Mouse (Mus musculus) forebrain, embryonic 13.5 days (tissue): ENCODE measurements around the gene Eif2b1. TPM values are rescaled to one million over a fixed set of nuclear protein-coding genes. Genes with fewer than 3 reads are reported as not detected.
"Not testable (repeated sequence)": the region's sequence is repeated elsewhere in the genome, so short reads cannot be mapped to it uniquely, and the experiment has no call there.

ENCODE experiments used
- ATAC-seq: fragments of 200-750 bp; cut with Nextera tagmentation; 2 replicates; pipeline ENCODE4 v1.8.0; 2017
- H3K27ac ChIP-seq: fragments of 300-500 bp; sonication (generic); 2 replicates; pipeline ENCODE4 v1.5.1; 2015; ENCODE audit warnings: inconsistent platforms, mild to moderate bottlenecking, moderate library complexity
- H3K27me3 ChIP-seq: fragments of 300-500 bp; sonication (generic); 2 replicates; pipeline ENCODE4 v1.6.1; 2015; ENCODE audit warnings: mild to moderate bottlenecking, inconsistent platforms
- H3K36me3 ChIP-seq: fragments of 300-500 bp; sonication (generic); 2 replicates; pipeline ENCODE4 v1.6.1; 2015; ENCODE audit warnings: mild to moderate bottlenecking, inconsistent platforms; ENCODE audit not compliant: poor library complexity, severe bottlenecking
- H3K4me1 ChIP-seq: fragments of 300-500 bp; sonication (generic); 2 replicates; pipeline ENCODE4 v1.6.1; 2015; ENCODE audit warnings: inconsistent platforms
- H3K4me2 ChIP-seq: fragments of 300-500 bp; sonication (generic); 2 replicates; pipeline ENCODE4 v1.6.1; 2015; ENCODE audit warnings: inconsistent platforms, mild to moderate bottlenecking, moderate library complexity
- H3K4me3 ChIP-seq: fragments of 300-500 bp; sonication (generic); 2 replicates; pipeline ENCODE4 v1.5.1; 2015; ENCODE audit warnings: mild to moderate bottlenecking, inconsistent platforms
- H3K9ac ChIP-seq: fragments of 300-500 bp; sonication (generic); 2 replicates; pipeline ENCODE4 v1.6.1; 2015; ENCODE audit warnings: mild to moderate bottlenecking, inconsistent platforms
- H3K9me3 ChIP-seq: fragments of 300-500 bp; sonication (generic); replicated peaks from 2 replicates; pipeline ENCODE4 v1.6.1; 2016; ENCODE audit warnings: inconsistent platforms
- WGBS: fragments of 180-500 bp; shearing (Covaris S2); methylation state at CpG from one replicate; pipeline ENCODE4 v1.1.7; 2015; 5-methylcytosine and 5-hydroxymethylcytosine counted together
- polyA plus RNA-seq: library from polyadenylated mRNA; unstranded; fragments of >200 nt; fragmentation: Nextera tagmentation; extraction: Ambion mirVana; gene quantifications from 2 replicates; pipeline ENCODE4 v1.2.1, GENCODE M21; 2015

The Eif2b1 gene
- polyA plus RNA-seq, 1 experiment from 2014 or later: 74.4 TPM

DNA sequence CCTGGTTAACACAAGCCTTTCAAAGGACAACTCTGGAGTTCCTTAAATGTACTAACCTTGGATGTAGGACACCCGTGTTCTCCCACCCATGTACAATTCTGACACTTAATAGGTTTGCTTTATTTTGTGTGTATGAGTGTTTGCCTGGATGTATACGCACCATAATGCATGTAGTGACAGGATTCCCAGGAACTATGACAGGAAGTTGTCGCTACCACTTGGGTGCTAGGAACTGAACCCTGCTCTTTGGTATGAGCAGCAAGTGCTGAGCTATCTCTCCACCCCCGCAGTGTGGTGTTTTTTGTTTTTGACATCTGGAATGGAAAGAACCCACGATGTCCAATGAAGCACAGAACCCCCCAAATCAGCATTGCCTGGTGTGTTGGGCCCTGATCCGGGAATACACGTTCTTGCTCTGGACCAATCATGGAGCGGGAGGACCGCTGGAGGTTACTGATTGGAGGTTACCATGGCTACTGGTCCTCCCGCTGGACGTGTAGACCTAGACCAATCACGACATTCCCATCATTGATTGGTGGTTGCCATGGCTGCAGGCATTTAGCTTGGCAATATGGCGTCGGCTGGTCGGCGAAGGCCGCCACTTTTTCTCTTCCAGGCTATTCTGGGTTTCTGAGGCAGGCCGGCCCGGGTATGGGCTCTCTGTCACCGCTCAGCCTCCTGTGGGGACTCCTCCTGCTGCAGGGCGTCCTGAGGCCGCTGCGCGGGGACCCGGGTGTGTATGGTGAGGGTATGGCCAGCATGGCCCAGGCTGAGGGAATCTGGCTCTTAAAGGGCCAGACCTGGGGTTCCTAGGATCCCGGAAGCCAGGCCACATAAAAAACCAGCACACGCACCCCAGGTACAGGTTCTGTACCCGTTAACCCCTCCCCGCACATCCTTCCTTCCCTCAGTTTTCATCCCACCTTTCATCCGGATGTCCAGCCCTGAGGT lies 19.6 kb upstream of the Eif2b1 start:
- H3K27me3 ChIP-seq: no peaks in the 10 kb centered on the region
- WGBS: 6% methylated on average over 30 of the region's 30 CpGs
- H3K9me3 ChIP-seq: no peaks in the 10 kb centered on the region
- H3K9ac ChIP-seq: peak overlapping the region; percentile 81
- no peak overlapping the region; the same call in 1 of the 2 replicates for H3K27ac ChIP-seq
- peaks cover 15% of the 10 kb centered on the region for H3K4me1 ChIP-seq
- peak; percentile 100 for ATAC-seq
- peak overlapping the region; percentile 96 for H3K4me2 ChIP-seq
- H3K4me3 ChIP-seq: peak overlapping the region; percentile 88
- H3K36me3 ChIP-seq: peaks cover 49% of the 10 kb centered on the region

DNA sequence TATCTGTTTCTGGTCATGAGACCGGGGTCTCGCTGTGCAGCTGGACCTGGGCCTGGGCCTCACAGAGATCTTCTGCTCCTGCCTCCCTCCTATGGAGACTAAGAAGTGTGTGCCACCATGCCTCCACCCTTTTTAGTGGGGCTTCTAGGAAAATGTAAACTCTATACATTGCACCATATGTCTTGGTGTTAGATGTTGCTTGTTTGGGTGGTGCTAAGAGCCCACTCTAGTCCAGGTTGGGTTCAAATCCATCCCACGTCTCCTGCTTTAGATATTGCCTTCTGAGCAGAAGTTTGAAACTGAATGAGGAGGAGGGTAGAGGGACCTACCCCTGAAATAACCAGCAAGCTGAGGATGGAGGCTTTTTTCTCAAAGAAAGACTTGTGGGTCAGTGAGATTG lies 13.8 kb upstream of the Eif2b1 start:
- H3K36me3 ChIP-seq: peaks cover 78% of the 10 kb centered on the region
- H3K4me3 ChIP-seq: no peak overlapping the region
- no peak overlapping the region for H3K9ac ChIP-seq
- WGBS: 96% methylated on average over 3 of the region's 3 CpGs
- H3K27ac ChIP-seq: no peak overlapping the region
- ATAC-seq: no peak
- H3K27me3 ChIP-seq: no peaks in the 10 kb centered on the region
- H3K9me3 ChIP-seq: no peaks in the 10 kb centered on the region
- H3K4me1 ChIP-seq: no peaks in the 10 kb centered on the region
- H3K4me2 ChIP-seq: no peak overlapping the region

DNA sequence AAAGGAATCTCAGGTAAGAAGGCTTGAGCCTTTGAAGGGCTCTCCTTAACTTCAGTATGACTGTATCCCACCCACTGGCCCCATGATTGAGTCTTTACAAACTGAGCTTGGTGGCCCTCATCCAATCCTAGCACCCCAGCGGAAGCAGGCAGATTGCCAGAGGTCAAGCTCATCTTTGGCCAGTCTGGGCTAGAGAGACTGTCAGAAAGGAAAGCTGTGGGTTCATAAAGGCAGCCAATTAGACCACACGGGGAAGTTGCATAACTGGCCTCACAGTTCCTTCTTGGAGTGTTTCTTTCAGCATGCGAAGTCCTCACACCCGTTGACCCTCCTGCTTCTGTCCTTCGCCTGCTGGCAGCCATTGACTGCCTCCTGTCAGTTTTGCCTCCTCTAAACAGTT lies 3.6 kb upstream of the Eif2b1 start:
- no peaks in the 10 kb centered on the region for H3K27me3 ChIP-seq
- 88% methylated on average over 5 of the region's 5 CpGs for WGBS
- no peak overlapping the region for H3K9ac ChIP-seq
- H3K4me3 ChIP-seq: no peak overlapping the region
- no peaks in the 10 kb centered on the region for H3K9me3 ChIP-seq
- H3K27ac ChIP-seq: no peak overlapping the region
- H3K4me1 ChIP-seq: peaks cover 29% of the 10 kb centered on the region
- peaks cover 46% of the 10 kb centered on the region for H3K36me3 ChIP-seq
- H3K4me2 ChIP-seq: no peak overlapping the region
- no peak for ATAC-seq

DNA sequence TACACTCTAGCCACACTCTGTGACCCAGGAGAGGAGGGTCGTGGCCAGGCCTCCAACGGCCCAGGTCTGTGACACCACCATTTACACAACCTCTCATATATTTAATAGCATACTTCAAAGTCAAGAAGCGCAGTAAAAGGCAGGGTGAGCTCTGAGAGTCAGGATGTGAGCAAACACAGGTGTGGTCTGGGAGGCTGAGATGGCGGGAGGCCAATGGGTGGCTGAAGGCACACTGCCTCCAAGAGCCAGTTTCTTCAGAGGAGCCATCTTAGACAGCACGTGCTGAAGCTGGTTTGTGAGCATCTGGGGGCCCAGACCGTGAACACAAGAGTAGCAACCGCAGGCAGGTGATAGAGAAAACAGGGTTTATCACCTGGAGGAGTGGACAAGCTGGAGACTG lies 3.5 kb downstream of the Eif2b1 start:
- Histone ChIP-seq H3K36me3 (peaks cover 69% of the 10 kb centered on the region), H3K9ac (no peak overlapping the region), H3K4me1 (peaks cover 22% of the 10 kb centered on the region), H3K27me3 (no peaks in the 10 kb centered on the region), H3K4me3 (no peak overlapping the region), H3K27ac (no peak overlapping the region), H3K4me2 (no peak overlapping the region), H3K9me3 (no peaks in the 10 kb centered on the region)
- WGBS: 95% methylated on average over 7 of the region's 7 CpGs
- ATAC-seq: no peak

DNA sequence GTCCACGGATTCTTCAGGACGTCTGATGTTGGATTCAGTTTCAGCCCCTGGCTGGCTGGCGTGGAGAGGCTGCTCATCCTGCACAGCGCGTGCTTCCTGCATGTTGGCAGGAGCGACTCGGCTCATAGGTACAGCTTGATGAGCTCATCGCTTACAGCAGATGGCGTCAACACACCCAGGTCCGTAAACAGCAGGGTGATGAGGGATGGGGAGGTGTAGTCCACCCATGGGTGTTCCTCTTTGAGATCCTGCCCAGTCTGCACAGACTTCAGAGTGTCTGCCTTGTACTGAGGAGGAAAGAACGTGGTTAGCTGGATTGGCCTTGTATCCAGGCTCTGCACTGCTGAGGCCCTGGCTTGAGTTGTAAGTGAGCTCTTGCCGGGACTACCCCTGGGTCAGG lies 7.9 kb downstream of the Eif2b1 start:
- no peaks in the 10 kb centered on the region for H3K4me1 ChIP-seq
- H3K9ac ChIP-seq: no peak overlapping the region
- ATAC-seq: no peak
- WGBS: 89% methylated on average over 12 of the region's 12 CpGs
- no peak overlapping the region for H3K4me3 ChIP-seq
- H3K27me3 ChIP-seq: no peaks in the 10 kb centered on the region
- H3K27ac ChIP-seq: no peak overlapping the region
- no peak overlapping the region for H3K4me2 ChIP-seq
- H3K9me3 ChIP-seq: no peaks in the 10 kb centered on the region
- H3K36me3 ChIP-seq: peaks cover 99% of the 10 kb centered on the region

DNA sequence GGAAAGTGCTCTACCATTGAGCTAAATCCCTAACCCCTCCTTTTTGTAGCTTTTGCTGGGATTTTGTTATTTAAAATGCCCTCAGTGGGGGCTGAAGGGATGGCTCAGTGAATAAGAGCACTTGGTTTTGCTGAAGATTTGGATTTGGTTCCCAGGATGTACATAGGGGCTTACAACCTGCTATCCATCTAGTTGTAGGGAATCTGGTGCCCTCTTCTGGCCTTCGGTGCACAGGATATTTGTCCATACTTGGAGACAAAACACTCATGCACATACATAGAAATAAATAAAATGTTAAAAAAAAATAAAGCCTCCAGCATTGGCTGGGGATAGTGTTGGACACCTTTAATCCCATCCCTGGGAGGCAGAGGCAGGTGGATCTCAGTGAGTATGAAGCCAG lies 23.8 kb downstream of the Eif2b1 start:
- H3K4me2 ChIP-seq: no peak overlapping the region
- ATAC-seq: no peak
- H3K9me3 ChIP-seq: no peaks in the 10 kb centered on the region
- 90% methylated on average over 1 of the region's 1 CpGs for WGBS
- no peak overlapping the region for H3K9ac ChIP-seq
- peaks cover 57% of the 10 kb centered on the region for H3K36me3 ChIP-seq
- H3K4me1 ChIP-seq: peaks cover 16% of the 10 kb centered on the region
- H3K27ac ChIP-seq: no peak overlapping the region
- H3K4me3 ChIP-seq: no peak overlapping the region
- H3K27me3 ChIP-seq: no peaks in the 10 kb centered on the region

DNA sequence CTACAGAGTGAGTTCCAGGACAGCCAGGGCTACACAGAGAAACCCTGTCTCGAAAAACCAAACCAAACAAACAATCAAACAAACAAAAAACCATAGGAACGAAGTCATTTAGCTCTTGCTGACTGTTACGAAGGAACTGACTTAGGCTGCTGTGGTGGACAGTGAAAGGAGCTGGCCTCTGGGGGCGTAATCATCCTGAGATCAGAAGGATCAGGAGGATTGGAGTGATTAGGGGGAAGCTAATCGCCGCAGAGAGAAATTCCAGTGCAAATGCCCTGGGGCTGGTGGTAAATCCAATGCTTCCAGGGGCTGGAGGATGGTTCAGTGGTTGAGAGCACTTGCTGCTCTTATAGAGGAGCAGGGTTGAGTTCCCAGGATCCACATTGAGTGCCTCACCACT lies 25.3 kb downstream of the Eif2b1 start:
- 71% methylated on average over 6 of the region's 6 CpGs for WGBS
- no peak overlapping the region for H3K27ac ChIP-seq
- H3K9ac ChIP-seq: peak overlapping the region; percentile 78; the same call in 1 of the 2 replicates

DNA sequence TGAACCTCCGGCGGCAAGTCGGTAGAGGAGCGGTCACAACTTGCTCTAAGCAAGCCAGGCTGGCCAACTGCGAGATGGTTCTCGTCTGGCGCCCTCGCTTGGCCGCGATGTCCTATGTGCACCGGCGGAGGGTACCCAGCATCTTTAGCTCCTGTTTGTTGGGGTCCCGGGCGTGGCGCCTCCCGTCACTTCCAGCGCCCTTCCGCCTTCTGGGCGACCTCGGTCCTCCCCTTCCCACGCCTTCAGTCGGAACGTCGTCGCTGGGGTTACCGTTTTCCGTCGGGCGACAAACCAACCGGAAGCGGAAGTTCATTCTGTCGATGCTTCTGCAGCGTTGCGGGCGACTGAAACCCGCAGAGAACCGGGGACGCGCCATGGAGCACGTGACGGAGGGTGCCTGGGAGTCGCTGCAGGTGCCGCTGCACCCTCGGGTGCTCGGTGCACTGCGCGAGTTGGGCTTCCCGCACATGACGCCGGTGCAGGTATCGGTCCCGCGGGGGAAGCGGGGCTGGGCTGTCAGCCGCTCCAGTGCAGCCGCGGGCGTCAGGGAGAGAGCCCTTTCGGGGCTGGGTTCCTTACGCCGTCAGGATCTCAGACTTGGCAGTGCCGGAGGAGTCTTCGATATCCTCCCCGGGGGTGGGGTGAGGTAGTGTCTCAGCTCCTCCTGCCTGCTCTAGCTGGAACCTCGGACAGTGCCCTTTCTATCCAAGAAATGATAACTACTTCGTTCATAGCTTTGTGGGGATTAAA lies 26.2 kb downstream of the Eif2b1 start, which contains the start of gene Ddx55:
TSS of gene Ddx55 (plus strand) at position 307 of the 750 bp plus-strand sequence.
- peaks cover 16% of the 10 kb centered on the region for H3K4me1 ChIP-seq
- under 1% methylated on average over 65 of the region's 66 CpGs for WGBS
- peaks cover 45% of the 10 kb centered on the region for H3K36me3 ChIP-seq
- H3K27me3 ChIP-seq: no peaks in the 10 kb centered on the region
- H3K9me3 ChIP-seq: no peaks in the 10 kb centered on the region
- peak within 1 kb of the TSS; percentile 78 for H3K9ac ChIP-seq
- peak within 1 kb of the TSS; percentile 87 for H3K27ac ChIP-seq
- ATAC-seq: peak; percentile 88
- H3K4me3 ChIP-seq: peak within 1 kb of the TSS; percentile 90
- peak within 1 kb of the TSS; percentile 76 for H3K4me2 ChIP-seq

More for the DNA sequence above, 25.3 kb downstream of the Eif2b1 start:
- H3K4me3 ChIP-seq: peak overlapping the region; percentile 90
- H3K9me3 ChIP-seq: no peaks in the 10 kb centered on the region
- no peak for ATAC-seq
- H3K27me3 ChIP-seq: no peaks in the 10 kb centered on the region
- peaks cover 16% of the 10 kb centered on the region for H3K4me1 ChIP-seq
- H3K36me3 ChIP-seq: peaks cover 45% of the 10 kb centered on the region
- H3K4me2 ChIP-seq: peak overlapping the region; percentile 76

DNA sequence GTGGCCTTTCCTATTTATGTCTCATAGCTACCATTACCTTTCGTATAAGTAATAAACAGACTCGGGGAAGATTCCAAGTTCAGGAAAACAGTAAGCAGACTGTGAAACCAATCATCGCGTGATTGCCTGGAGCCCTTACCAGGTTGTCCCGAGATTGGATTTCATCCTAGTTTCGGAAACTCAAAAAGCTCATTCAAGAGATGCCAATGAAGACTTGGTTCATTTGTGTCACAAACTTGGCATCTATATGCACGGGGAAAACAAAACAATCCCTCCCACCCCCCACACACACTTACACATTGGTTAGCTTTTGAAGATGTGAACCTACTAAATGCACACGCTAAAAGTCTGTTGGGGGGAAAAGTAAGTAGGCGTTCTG lies 26.8 kb downstream of the Eif2b1 start:
- peak overlapping the region; percentile 87; the same call in 1 of the 2 replicates for H3K27ac ChIP-seq
- no peaks in the 10 kb centered on the region for H3K9me3 ChIP-seq
- H3K4me3 ChIP-seq: peak overlapping the region; percentile 90
- no peaks in the 10 kb centered on the region for H3K27me3 ChIP-seq
- H3K36me3 ChIP-seq: peaks cover 45% of the 10 kb centered on the region
- H3K4me2 ChIP-seq: peak overlapping the region; percentile 76
- H3K9ac ChIP-seq: peak overlapping the region; percentile 78
- 9% methylated on average over 9 of the region's 9 CpGs for WGBS
- H3K4me1 ChIP-seq: peaks cover 16% of the 10 kb centered on the region
- no peak for ATAC-seq

DNA sequence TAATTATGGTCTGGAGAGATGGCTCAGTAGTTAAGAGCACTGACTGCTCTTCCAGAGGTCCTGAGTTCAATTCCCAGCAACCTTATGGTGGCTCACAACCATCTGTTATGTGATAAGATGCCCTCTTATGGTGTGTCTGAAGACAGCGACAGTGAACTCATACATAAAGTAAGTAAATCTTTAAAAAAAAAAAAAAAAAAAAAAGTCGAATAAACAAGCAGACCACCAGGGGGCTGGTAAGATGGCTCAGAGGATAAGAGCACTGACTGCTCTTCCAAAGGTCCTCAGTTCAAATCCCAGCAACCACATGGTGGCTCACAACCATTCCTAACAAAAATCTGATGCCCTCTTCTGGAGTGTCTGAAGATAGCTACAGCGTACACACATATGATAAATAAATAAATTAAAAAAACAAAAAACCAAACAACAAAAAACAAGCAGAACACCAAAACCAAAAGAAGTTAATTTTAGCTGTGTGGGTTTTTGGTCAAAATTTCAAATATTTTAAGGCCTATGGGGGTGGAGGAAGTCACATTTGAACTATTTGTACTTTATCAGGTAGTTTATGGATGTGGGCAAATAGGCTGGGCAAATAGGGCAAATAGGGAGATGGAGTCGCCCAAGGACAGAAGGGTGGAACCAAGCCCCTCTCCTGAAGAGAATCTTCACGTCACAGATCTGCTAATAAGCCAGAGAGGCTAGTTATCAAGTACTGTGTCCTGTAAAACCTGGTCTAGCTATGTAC lies 27.4 kb downstream of the Eif2b1 start:
- not testable (repeated sequence) for H3K27ac ChIP-seq, ATAC-seq, H3K27me3 ChIP-seq, H3K9me3 ChIP-seq
- 32% methylated on average over 5 of the region's 5 CpGs for WGBS
- peaks cover 45% of the 10 kb centered on the region for H3K36me3 ChIP-seq
- H3K4me1 ChIP-seq: peaks cover 16% of the 10 kb centered on the region
- H3K4me2 ChIP-seq: peak overlapping the region; percentile 76
- H3K9ac ChIP-seq: 0 out of 2 replicates have a peak overlapping the region, but pooled peaks have one; percentile 78
- H3K4me3 ChIP-seq: peak overlapping the region; percentile 90

DNA sequence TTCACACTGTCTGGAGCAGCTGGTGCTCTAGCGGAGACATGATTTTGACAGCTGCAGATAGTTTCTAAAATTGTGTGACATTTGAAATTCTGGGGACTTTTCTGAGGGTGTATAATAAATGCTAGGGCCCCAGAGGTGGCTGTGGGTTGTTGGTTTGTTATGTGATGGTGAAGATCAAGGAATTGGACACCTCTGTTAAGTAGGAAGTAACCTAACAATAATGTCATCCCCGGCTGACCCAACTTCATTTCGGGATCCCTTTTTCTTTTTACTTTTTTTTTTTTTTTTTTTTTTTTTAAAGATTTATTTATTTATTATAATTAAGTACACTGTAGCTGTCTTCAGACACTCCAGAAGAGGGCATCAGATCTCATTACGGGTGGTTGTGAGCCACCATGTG lies 28.2 kb downstream of the Eif2b1 start:
- H3K27me3 ChIP-seq, ATAC-seq: not testable (repeated sequence)
- WGBS: 80% methylated on average over 4 of the region's 4 CpGs

More for the DNA sequence above, 28.2 kb downstream of the Eif2b1 start:
- H3K9me3 ChIP-seq, H3K4me2 ChIP-seq, H3K9ac ChIP-seq, H3K4me3 ChIP-seq, H3K27ac ChIP-seq: not testable (repeated sequence)
- peaks cover 45% of the 10 kb centered on the region for H3K36me3 ChIP-seq
- peaks cover 16% of the 10 kb centered on the region for H3K4me1 ChIP-seq
